Comparison of ENCODE assay signal across 8 mouse cellular contexts in genomic region chr9:109087987-109088386, GRCm38 (mm10). TPM values are rescaled to one million over a fixed set of nuclear protein-coding genes. Genes with fewer than 3 reads are reported as not detected.
A peak's percentile ranks its signal among the peaks of the same experiment; 100 is the strongest.
DNase-seq lines count a peak whose midpoint lies in the region.

No protein-coding gene starts in this region.

- peak; percentile 55 for DNase-seq in heart, adult 8-10 months (ENCODE audit: low spot score)
- no peak for DNase-seq in heart, postnatal 25 days (ENCODE audit: low spot score)
- DNase-seq in 3T3-L1 (ENCODE audit: low read depth, low spot score), result peak; percentile 55
- peak; percentile 83 for DNase-seq in R1 (ENCODE audit: low read depth, low spot score)
- DNase-seq in forelimb bud, embryonic 11.5 days (ENCODE audit: low read depth, low spot score), result peak; percentile 49
- peak; percentile 39 to 58 for DNase-seq in left cerebral cortex, postnatal 25 days (ENCODE audit: low spot score in 2 of 2)
- DNase-seq in yolk sac, embryonic 10.5 days (ENCODE audit: low spot score), result peak; percentile 37
- DNase-seq in frontal cortex, postnatal 25 days (ENCODE audit: low spot score in 2 of 2), result no peak

- intact Hi-C loops in heart, postnatal 25 days (cut with DNase I), result loop anchor here (1.0 kb wide), 1 partner anchor 33 kb away; no protein-coding TSS in a partner anchor
- intact Hi-C loops in left cerebral cortex, postnatal 25 days (cut with DNase I), result loop anchor here (1.0 to 5.0 kb wide), 2 partner anchors 32 to 774 kb away; no protein-coding TSS in a partner anchor

RNA-seq across cellular contexts. Expression of gene Tma7, which starts 5.6 kb away (rescaled TPM):
- 100 to 1,000 TPM; 220 to 257 (median 236) TPM for total RNA-seq in heart, adult 8-10 months (2022)
- 100 to 1,000 TPM; 243 to 255 TPM for total RNA-seq in heart, postnatal 25 days (2021)
- 100 to 1,000 TPM; 365 to 371 TPM for total RNA-seq in left cerebral cortex, postnatal 25 days (2021)

RNA-seq across cellular contexts. Expression of gene Ccdc51, which starts 5.7 kb away (rescaled TPM):
- total RNA-seq in heart, adult 8-10 months (2022), result 10 to 100 TPM; 10.5 to 13.4 (median 12.7) TPM
- total RNA-seq in heart, postnatal 25 days (2021), result 10 to 100 TPM; 11.5 to 12.2 TPM
- total RNA-seq in left cerebral cortex, postnatal 25 days (2021), result 1 to 10 TPM; 7.2 to 8.0 TPM

RNA-seq across cellular contexts. Expression of gene Plxnb1, which starts 7.2 kb away (rescaled TPM):
- total RNA-seq in heart, adult 8-10 months (2022), result 10 to 100 TPM; 21.6 to 25.9 (median 22.9) TPM
- 10 to 100 TPM; 21.1 to 22.9 TPM for total RNA-seq in heart, postnatal 25 days (2021)
- total RNA-seq in left cerebral cortex, postnatal 25 days (2021), result 10 to 100 TPM; 66.3 to 69.9 TPM

RNA-seq across cellular contexts. Expression of gene Atrip, which starts 14.1 kb away (rescaled TPM):
- 1 to 10 TPM; 8.1 to 9.4 (median 8.5) TPM for total RNA-seq in heart, adult 8-10 months (2022)
- 1 to 10 TPM; 6.7 to 7.1 TPM for total RNA-seq in heart, postnatal 25 days (2021)
- total RNA-seq in left cerebral cortex, postnatal 25 days (2021), result 10 to 100 TPM; 25.8 to 28.5 TPM

RNA-seq across cellular contexts. Expression of gene Trex1, which starts 28.5 kb away (rescaled TPM):
- total RNA-seq in heart, adult 8-10 months (2022), result 10 to 100 TPM; 16.3 to 19.2 (median 17.6) TPM
- total RNA-seq in heart, postnatal 25 days (2021), result 10 to 100 TPM; 11.9 to 12.9 TPM
- total RNA-seq in left cerebral cortex, postnatal 25 days (2021), result 10 to 100 TPM; 12.7 to 13.0 TPM

Comparison
In these comparisons a context has a peak if more than half of its experiments do, and no peak if none do; other contexts are left out.
1. DNase-seq: peak in heart, adult 8-10 months (single experiment), 3T3-L1 (single experiment), R1 (single experiment), forelimb bud, embryonic 11.5 days (single experiment), left cerebral cortex, postnatal 25 days (2 of 2) and yolk sac, embryonic 10.5 days (single experiment); none in heart, postnatal 25 days (single experiment) and frontal cortex, postnatal 25 days (0 of 2).